Mouse (Mus musculus): ENCODE measurements around the gene Atp5l. TPM values are rescaled to one million over a fixed set of nuclear protein-coding genes. Genes with fewer than 3 reads are reported as not detected.
A peak's percentile ranks its signal among the peaks of the same experiment; 100 is the strongest.

Gene Atp5l
- polyA plus RNA-seq, 1 experiment, result 166 TPM

DNA sequence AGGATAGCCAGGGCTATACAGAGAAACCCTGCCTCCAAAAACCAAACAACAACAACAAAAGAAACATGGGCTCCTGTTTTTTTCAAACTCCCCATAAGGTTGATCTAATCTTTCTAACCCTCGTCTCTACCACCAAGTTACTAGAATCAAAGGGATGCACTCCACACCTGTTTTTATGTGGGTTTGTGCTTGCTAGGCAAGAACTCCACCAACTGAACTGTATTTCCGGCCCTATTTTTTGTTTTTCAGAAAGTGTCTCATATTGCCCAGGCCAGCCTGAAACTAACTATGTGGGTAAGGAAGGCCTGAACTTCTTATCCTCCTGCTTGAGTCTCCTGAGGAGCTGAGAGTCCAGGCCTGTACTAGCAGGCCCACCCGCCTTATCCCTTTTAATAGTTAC is 33.9 kb upstream of the Atp5l start:
- TF ChIP-seq EP300 (IDR thresholded peaks at IDR 0.05; ENCODE audit: insufficient read depth, low read depth, low read length), result no peak
- no peak for TF ChIP-seq CTCF (IDR thresholded peaks at IDR 0.05; ENCODE audit: low read depth, low read length)
- no peak for TF ChIP-seq POLR2A (IDR thresholded peaks at IDR 0.05; ENCODE audit: insufficient read depth, low read length)
- Histone ChIP-seq H3K4me3 (ENCODE audit: low read depth, low read length) (no peak overlapping the region), H3K9ac (ENCODE audit: low read depth, poor library complexity, severe bottlenecking) (no peak overlapping the region), H3K27ac (ENCODE audit: insufficient read depth, low read length) (no peak overlapping the region), H3K4me1 (ENCODE audit: control insufficient read depth, insufficient read depth, low read length) (no peaks in the 10 kb centered on the region), H3K9me3 (replicated peaks; ENCODE audit: control insufficient read depth, insufficient read depth, low read length, poor library complexity, severe bottlenecking) (no peaks in the 10 kb centered on the region), H3K36me3 (ENCODE audit: control insufficient read depth, insufficient read depth, low read length, poor library complexity, severe bottlenecking) (peaks cover 11% of the 10 kb centered on the region), H3K27me3 (ENCODE audit: control insufficient read depth, insufficient read depth, low read length, poor library complexity, severe bottlenecking) (no peaks in the 10 kb centered on the region)

- Histone ChIP-seq H3K4me1 (ENCODE audit: control insufficient read depth, insufficient read depth, low read length) (no peaks in the 10 kb centered on the region), H3K27me3 (ENCODE audit: control insufficient read depth, insufficient read depth, low read length, poor library complexity, severe bottlenecking) (no peaks in the 10 kb centered on the region), H3K36me3 (ENCODE audit: control insufficient read depth, insufficient read depth, low read length, poor library complexity, severe bottlenecking) (peaks cover 16% of the 10 kb centered on the region), H3K9me3 (replicated peaks; ENCODE audit: control insufficient read depth, insufficient read depth, low read length, poor library complexity, severe bottlenecking) (no peaks in the 10 kb centered on the region), H3K9ac (ENCODE audit: low read depth, poor library complexity, severe bottlenecking) (no peak overlapping the region), H3K4me3 (ENCODE audit: low read depth, low read length) (no peak overlapping the region), H3K27ac (ENCODE audit: insufficient read depth, low read length) (no peak overlapping the region)
- TF ChIP-seq POLR2A (IDR thresholded peaks at IDR 0.05; ENCODE audit: insufficient read depth, low read length) (no peak), EP300 (IDR thresholded peaks at IDR 0.05; ENCODE audit: insufficient read depth, low read depth, low read length) (no peak), CTCF (IDR thresholded peaks at IDR 0.05; ENCODE audit: low read depth, low read length) (no peak)
These were observed 27.3 kb upstream of the Atp5l start for GRCm38 (mm10) chr9:44947836-44948235.

DNA sequence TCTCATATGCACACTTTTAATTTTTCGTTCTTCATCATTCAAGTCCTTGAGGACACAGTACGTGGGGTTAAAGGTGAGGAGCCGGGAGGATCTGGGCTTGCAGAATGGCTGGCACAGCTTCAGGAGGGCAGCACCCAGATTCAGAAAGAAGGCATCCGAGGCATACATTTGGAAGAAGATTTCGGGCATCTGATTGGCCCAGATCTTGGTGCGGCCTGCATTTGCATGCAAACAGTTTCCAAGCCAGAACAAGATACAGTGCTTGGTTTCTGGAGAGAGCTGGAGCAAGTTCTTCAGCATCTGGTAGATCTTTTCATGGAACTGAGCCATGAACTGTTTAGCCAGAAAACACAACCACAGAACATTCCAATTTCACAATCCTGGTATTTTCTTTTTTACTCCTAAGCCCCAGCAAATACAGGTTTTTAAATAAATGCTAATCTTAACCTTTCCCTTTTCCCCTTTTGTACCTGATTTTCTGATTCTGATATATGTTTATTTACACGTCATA is 25.7 kb upstream of the Atp5l start:
- peaks cover 14% of the 10 kb centered on the region for H3K36me3 ChIP-seq (ENCODE audit: control insufficient read depth, insufficient read depth, low read length, poor library complexity, severe bottlenecking)
- H3K9ac ChIP-seq (ENCODE audit: low read depth, poor library complexity, severe bottlenecking), result no peak overlapping the region
- TF ChIP-seq EP300 (IDR thresholded peaks at IDR 0.05; ENCODE audit: insufficient read depth, low read depth, low read length), result no peak
- TF ChIP-seq POLR2A (IDR thresholded peaks at IDR 0.05; ENCODE audit: insufficient read depth, low read length), result no peak
- TF ChIP-seq CTCF (IDR thresholded peaks at IDR 0.05; ENCODE audit: low read depth, low read length), result no peak
- no peak overlapping the region for H3K4me3 ChIP-seq (ENCODE audit: low read depth, low read length)
- H3K4me1 ChIP-seq (ENCODE audit: control insufficient read depth, insufficient read depth, low read length), result no peaks in the 10 kb centered on the region
- no peak overlapping the region for H3K27ac ChIP-seq (ENCODE audit: insufficient read depth, low read length)
- H3K27me3 ChIP-seq (ENCODE audit: control insufficient read depth, insufficient read depth, low read length, poor library complexity, severe bottlenecking), result no peaks in the 10 kb centered on the region
- H3K9me3 ChIP-seq (replicated peaks; ENCODE audit: control insufficient read depth, insufficient read depth, low read length, poor library complexity, severe bottlenecking), result no peaks in the 10 kb centered on the region

- Histone ChIP-seq H3K27ac (ENCODE audit: insufficient read depth, low read length) (no peak overlapping the region), H3K36me3 (ENCODE audit: control insufficient read depth, insufficient read depth, low read length, poor library complexity, severe bottlenecking) (peaks cover 2% of the 10 kb centered on the region), H3K4me3 (ENCODE audit: low read depth, low read length) (no peak overlapping the region), H3K9ac (ENCODE audit: low read depth, poor library complexity, severe bottlenecking) (no peak overlapping the region), H3K9me3 (replicated peaks; ENCODE audit: control insufficient read depth, insufficient read depth, low read length, poor library complexity, severe bottlenecking) (no peaks in the 10 kb centered on the region), H3K27me3 (ENCODE audit: control insufficient read depth, insufficient read depth, low read length, poor library complexity, severe bottlenecking) (no peaks in the 10 kb centered on the region), H3K4me1 (ENCODE audit: control insufficient read depth, insufficient read depth, low read length) (no peaks in the 10 kb centered on the region)
- no peak for TF ChIP-seq CTCF (IDR thresholded peaks at IDR 0.05; ENCODE audit: low read depth, low read length)
- TF ChIP-seq EP300 (IDR thresholded peaks at IDR 0.05; ENCODE audit: insufficient read depth, low read depth, low read length), result no peak
- no peak for TF ChIP-seq POLR2A (IDR thresholded peaks at IDR 0.05; ENCODE audit: insufficient read depth, low read length)
These were observed 21.9 kb upstream of the Atp5l start for GRCm38 (mm10) chr9:44942421-44942820.

DNA sequence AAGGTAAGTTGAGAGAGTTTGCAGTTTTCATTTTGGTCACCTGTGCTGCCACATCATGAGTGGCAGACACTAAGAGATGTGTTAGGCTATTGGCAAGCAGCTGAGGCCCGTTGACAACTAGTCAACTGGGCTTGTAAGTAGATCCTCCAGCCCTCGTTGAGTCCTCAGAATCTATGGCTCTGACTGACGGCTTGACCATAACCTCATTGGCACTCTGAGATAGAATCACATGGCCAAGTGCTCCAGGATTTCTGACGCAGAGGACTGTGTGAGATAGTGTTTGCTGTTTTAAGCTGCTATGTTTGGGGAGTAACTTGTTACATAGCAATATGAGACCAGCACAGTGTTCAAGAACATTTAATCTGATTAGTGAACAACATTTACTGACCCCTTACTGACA is 21.2 kb upstream of the Atp5l start:
- Histone ChIP-seq H3K27me3 (ENCODE audit: control insufficient read depth, insufficient read depth, low read length, poor library complexity, severe bottlenecking) (no peaks in the 10 kb centered on the region), H3K4me3 (ENCODE audit: low read depth, low read length) (no peak overlapping the region), H3K36me3 (ENCODE audit: control insufficient read depth, insufficient read depth, low read length, poor library complexity, severe bottlenecking) (peaks cover 2% of the 10 kb centered on the region), H3K27ac (ENCODE audit: insufficient read depth, low read length) (no peak overlapping the region), H3K9ac (ENCODE audit: low read depth, poor library complexity, severe bottlenecking) (no peak overlapping the region), H3K9me3 (replicated peaks; ENCODE audit: control insufficient read depth, insufficient read depth, low read length, poor library complexity, severe bottlenecking) (no peaks in the 10 kb centered on the region), H3K4me1 (ENCODE audit: control insufficient read depth, insufficient read depth, low read length) (no peaks in the 10 kb centered on the region)
- TF ChIP-seq CTCF (IDR thresholded peaks at IDR 0.05; ENCODE audit: low read depth, low read length) (no peak), EP300 (IDR thresholded peaks at IDR 0.05; ENCODE audit: insufficient read depth, low read depth, low read length) (no peak), POLR2A (IDR thresholded peaks at IDR 0.05; ENCODE audit: insufficient read depth, low read length) (no peak)

DNA sequence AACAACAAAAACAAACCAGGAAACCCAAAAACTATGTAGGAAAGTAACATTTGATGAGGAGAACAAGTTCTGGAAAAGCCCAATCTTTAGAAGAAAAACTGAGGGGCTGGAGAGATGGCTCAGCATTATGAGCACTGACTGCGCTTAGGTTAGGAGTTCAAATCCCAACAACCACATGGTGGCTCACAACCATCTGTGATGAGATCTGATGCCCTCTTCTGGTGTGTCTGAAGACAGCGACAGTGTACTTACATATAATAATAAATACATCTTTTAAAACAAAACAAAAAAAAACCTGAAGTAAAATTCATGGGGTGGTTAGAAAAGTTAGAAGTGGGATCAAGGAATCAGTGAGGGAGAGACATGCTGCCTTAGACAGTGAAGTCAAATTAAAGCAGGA is 1.0 kb upstream of the Atp5l start:
- Histone ChIP-seq H3K4me1 (ENCODE audit: control insufficient read depth, insufficient read depth, low read length) (no peaks in the 10 kb centered on the region), H3K27ac (ENCODE audit: insufficient read depth, low read length) (no peak overlapping the region), H3K9me3 (replicated peaks; ENCODE audit: control insufficient read depth, insufficient read depth, low read length, poor library complexity, severe bottlenecking) (no peaks in the 10 kb centered on the region), H3K4me3 (ENCODE audit: low read depth, low read length) (peak overlapping the region; percentile 74; the same call in 1 of the 2 replicates), H3K36me3 (ENCODE audit: control insufficient read depth, insufficient read depth, low read length, poor library complexity, severe bottlenecking) (no peaks in the 10 kb centered on the region), H3K27me3 (ENCODE audit: control insufficient read depth, insufficient read depth, low read length, poor library complexity, severe bottlenecking) (no peaks in the 10 kb centered on the region), H3K9ac (ENCODE audit: low read depth, poor library complexity, severe bottlenecking) (peak overlapping the region; percentile 82)
- no peak for TF ChIP-seq POLR2A (IDR thresholded peaks at IDR 0.05; ENCODE audit: insufficient read depth, low read length)
- no peak for TF ChIP-seq CTCF (IDR thresholded peaks at IDR 0.05; ENCODE audit: low read depth, low read length)
- TF ChIP-seq EP300 (IDR thresholded peaks at IDR 0.05; ENCODE audit: insufficient read depth, low read depth, low read length), result no peak

Data from ES-Bruce4 (cell line).